Mouse (Mus musculus) forebrain, embryonic 12.5 days (tissue): ENCODE results near the gene Cfap52. TPM values are rescaled to one million over a fixed set of nuclear protein-coding genes. Genes with fewer than 3 reads are reported as not detected.

ENCODE experiments used
- ATAC-seq: fragments of 200-750 bp; cut with Nextera tagmentation; 2 replicates; pipeline ENCODE4 v1.8.0; 2017; ENCODE audit warnings: moderate TSS enrichment; ENCODE audit not compliant: low FRiP score
- H3K27ac ChIP-seq: fragments of 300-500 bp; sonication (generic); 2 replicates; pipeline ENCODE4 v1.5.1; 2016; ENCODE audit warnings: mild to moderate bottlenecking
- H3K27me3 ChIP-seq: fragments of 300-500 bp; sonication (generic); 2 replicates; pipeline ENCODE4 v1.6.1; 2016; ENCODE audit warnings: mild to moderate bottlenecking
- H3K36me3 ChIP-seq: fragments of 300-500 bp; sonication (generic); replicated peaks from 2 replicates; pipeline ENCODE4 v1.6.1; 2016; ENCODE audit warnings: mild to moderate bottlenecking
- H3K4me1 ChIP-seq: fragments of 300-500 bp; sonication (generic); 2 replicates; pipeline ENCODE4 v1.6.1; 2016
- H3K4me2 ChIP-seq: fragments of 300-500 bp; sonication (generic); 2 replicates; pipeline ENCODE4 v1.6.1; 2016; ENCODE audit warnings: mild to moderate bottlenecking, moderate library complexity
- H3K4me3 ChIP-seq: fragments of 300-500 bp; sonication (generic); replicated peaks from 2 replicates; pipeline ENCODE4 v1.5.1; 2016; ENCODE audit warnings: mild to moderate bottlenecking
- H3K9ac ChIP-seq: fragments of 300-500 bp; sonication (generic); 2 replicates; pipeline ENCODE4 v1.6.1; 2016; ENCODE audit warnings: mild to moderate bottlenecking
- H3K9me3 ChIP-seq: fragments of 300-500 bp; sonication (generic); 2 replicates; pipeline ENCODE4 v1.6.1; 2016
- WGBS: fragments of 180-500 bp; shearing (Covaris S2); methylation state at CpG from one replicate; pipeline ENCODE4 v1.1.7; 2016; 5-methylcytosine and 5-hydroxymethylcytosine counted together
- polyA plus RNA-seq: library from polyadenylated mRNA; unstranded; fragments of >200 nt; fragmentation: Nextera tagmentation; extraction: Ambion mirVana; gene quantifications from 2 replicates; pipeline ENCODE4 v1.2.1, GENCODE M21; 2016

The Cfap52 gene
- polyA plus RNA-seq, 1 experiment from 2014 or later, result 1.9 TPM

- Histone ChIP-seq H3K27me3 (no peaks in the 10 kb centered on the region), H3K4me2 (no peak overlapping the region), H3K4me1 (no peaks in the 10 kb centered on the region), H3K36me3 (no peaks in the 10 kb centered on the region), H3K4me3 (no peak overlapping the region), H3K27ac (no peak overlapping the region), H3K9me3 (peaks cover 6% of the 10 kb centered on the region; the same call in 1 of the 2 replicates), H3K9ac (no peak overlapping the region)
- no peak for ATAC-seq
- 89% methylated on average over 2 of the region's 2 CpGs for WGBS
These were observed 79.5 kb downstream of the Cfap52 start for GRCm38 (mm10) chr11:67885921-67886320.

Other genes with a start within 250 kb of the Cfap52 start
- not detected in 2 replicates for gene Glp2r, start 194.5 kb downstream of the Cfap52 start, polyA plus RNA-seq
- gene Gsg1l2, start 191.0 kb downstream of the Cfap52 start, polyA plus RNA-seq, result not detected in 2 replicates
- gene Dhrs7c, start 167.5 kb downstream of the Cfap52 start, polyA plus RNA-seq, result not detected in 2 replicates
- 0.64 and 0.77 TPM in 2 replicates for gene Usp43, start 43.5 kb downstream of the Cfap52 start, polyA plus RNA-seq
- 60.3 and 69.7 TPM in 2 replicates for gene Stx8, start 542 bp upstream of the Cfap52 start, polyA plus RNA-seq